Mouse (Mus musculus) T-helper 2 cell (primary cell): ENCODE data around the gene Adamts4.
"Not testable (repeated sequence)": the region's sequence is repeated elsewhere in the genome, so short reads cannot be mapped to it uniquely, and the experiment has no call there.

ENCODE experiments used
- in situ Hi-C: fragments of 300-600 bp; cut with MboI, MseI; formaldehyde crosslinking; loops from one replicate; pipeline ENCODE4 v1.15.1; 2025; ENCODE audit warnings: high pct_unique_total_duplicates

Gene Adamts4

DNA sequence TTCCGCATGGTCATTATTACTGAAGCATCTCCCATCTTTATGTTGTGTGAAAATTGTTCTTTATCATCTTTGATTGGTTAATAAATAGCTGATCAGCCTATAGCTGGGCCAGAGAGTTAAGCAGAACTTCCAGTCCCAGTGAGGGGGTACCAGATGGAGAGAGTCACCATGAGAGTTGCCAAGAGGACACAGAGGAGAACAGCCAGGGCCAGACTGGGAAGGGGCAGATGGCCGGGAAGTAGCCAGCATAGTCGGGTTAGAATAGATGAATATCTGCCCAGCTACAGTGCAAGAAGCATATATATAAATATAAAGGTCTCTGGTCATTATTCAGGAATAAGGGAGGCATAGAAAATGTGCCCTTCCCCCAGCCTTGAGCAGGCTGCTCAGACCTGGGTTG, 48.0 kb downstream of the Adamts4 start:
- in situ Hi-C loops, result no loop called here

DNA sequence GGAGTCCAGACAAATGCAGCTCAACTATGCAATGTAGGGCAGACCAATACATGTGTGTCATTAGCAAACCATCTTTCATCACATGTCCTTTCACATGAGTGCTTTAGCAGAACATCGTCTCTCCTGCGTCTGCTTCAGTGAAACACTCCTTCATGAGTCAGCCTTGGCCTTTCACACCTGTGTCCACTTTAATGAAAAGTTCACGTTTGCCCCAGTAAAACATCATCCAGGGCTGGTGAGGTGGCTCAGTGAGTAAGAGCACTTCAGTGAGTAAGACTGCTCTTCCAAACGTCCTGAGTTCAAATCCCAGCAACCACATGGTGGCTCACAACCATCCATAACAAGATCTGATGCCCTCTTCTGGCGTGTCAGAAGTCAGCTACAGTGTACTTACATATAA, 55.9 kb downstream of the Adamts4 start:
- in situ Hi-C loops, result not testable (repeated sequence)

DNA sequence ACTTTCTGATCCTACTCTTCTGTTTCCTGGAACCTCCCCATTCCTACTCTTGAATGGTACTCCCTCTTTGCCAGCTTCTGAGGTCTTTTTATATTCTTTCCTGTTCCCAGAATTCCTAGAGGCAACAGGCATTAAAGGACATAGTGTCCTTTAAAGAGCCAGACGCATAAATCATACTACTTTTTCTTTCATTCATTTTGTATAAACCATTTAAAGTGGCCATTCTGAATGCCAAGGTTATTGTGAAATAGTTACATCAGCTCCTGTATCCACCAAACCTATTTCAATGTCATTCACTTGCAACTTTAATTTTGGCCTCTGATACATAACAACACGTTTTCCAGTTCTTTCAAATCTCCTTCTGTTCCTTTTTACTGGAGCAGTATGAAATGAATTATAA, 59.1 kb downstream of the Adamts4 start:
- in situ Hi-C loops, result no loop called here
